Mouse (Mus musculus) adrenal gland, postnatal 4 days (tissue): ENCODE data around the gene Kif11. TPM values are rescaled to one million over a fixed set of nuclear protein-coding genes. Genes with fewer than 3 reads are reported as not detected.

Experiments
- DNase-seq, 2 experiments: peaks; one replicate each; pipeline ENCODE4 v3.0.0; 2021 to 2022; ENCODE audit warnings: low spot score in 2 of 2, mixed read lengths in 2 of 2
- total RNA-seq, 2 experiments: library from RNA; stranded (reverse); gene quantifications; 2 replicates each; pipeline ENCODE4 v1.2.3; 2021

The Kif11 gene
- total RNA-seq, 2 experiments from 2014 or later, result 21.2 to 23.7 TPM

GRCm38 (mm10) chr19:37442524-37443286 is 66.5 kb downstream of the Kif11 start:
- DNase-seq, result no peak

GRCm38 (mm10) chr19:37443631-37444140 is 67.5 kb downstream of the Kif11 start:
- DNase-seq, result no peak

- no peak for DNase-seq
Measured at GRCm38 (mm10) chr19:37448212-37448611, 72.0 kb downstream of the Kif11 start.

- DNase-seq, result no peak
Measured at GRCm38 (mm10) chr19:37449246-37449645, 73.0 kb downstream of the Kif11 start.

- no peak for DNase-seq
Measured at GRCm38 (mm10) chr19:37455528-37455927, 79.3 kb downstream of the Kif11 start.

- no peak for DNase-seq
Measured at GRCm38 (mm10) chr19:37455961-37456360, 79.8 kb downstream of the Kif11 start.

GRCm38 (mm10) chr19:37458013-37458412 is 81.8 kb downstream of the Kif11 start:
- DNase-seq, result no peak

- DNase-seq, result no peak
Measured at GRCm38 (mm10) chr19:37466403-37466802, 90.2 kb downstream of the Kif11 start.

GRCm38 (mm10) chr19:37466978-37467377 is 90.8 kb downstream of the Kif11 start:
- DNase-seq, result no peak

GRCm38 (mm10) chr19:37468841-37469566 is 92.8 kb downstream of the Kif11 start:
- DNase-seq, result no peak

Other genes starting within 250 kb of the Kif11 start
- 10 to 100 TPM; 90.3 to 91.3 TPM for gene March5, start 168.9 kb upstream of the Kif11 start, total RNA-seq
- 10 to 100 TPM; 20.4 to 20.6 TPM for gene Cpeb3, start 167.8 kb upstream of the Kif11 start, total RNA-seq
- 10 to 100 TPM; 65.4 to 69.4 TPM for gene Ide, start 38.6 kb upstream of the Kif11 start, total RNA-seq
- 10 to 100 TPM; 22.7 to 33.1 TPM for gene Hhex, start 58.4 kb downstream of the Kif11 start, total RNA-seq
- 10 to 100 TPM; 21.3 to 22.3 TPM for gene Exoc6, start 174.0 kb downstream of the Kif11 start, total RNA-seq